Mouse (Mus musculus) stomach, embryonic 15.5 days (tissue): ENCODE data around the gene Plscr4. TPM values are rescaled to one million over a fixed set of nuclear protein-coding genes. Genes with fewer than 3 reads are reported as not detected.

Experiments used
- ATAC-seq: fragments of 200-750 bp; cut with Nextera tagmentation; 2 replicates; pipeline ENCODE4 v1.8.0; 2017; ENCODE audit warnings: low read depth, moderate number of reproducible peaks, moderate TSS enrichment; ENCODE audit not compliant: insufficient read depth, low FRiP score
- H3K27ac ChIP-seq: fragments of 300-500 bp; sonication (generic); 2 replicates; pipeline ENCODE4 v1.5.1; 2015; ENCODE audit warnings: mild to moderate bottlenecking, inconsistent platforms
- H3K27me3 ChIP-seq: fragments of 300-500 bp; sonication (generic); replicated peaks from 2 replicates; pipeline ENCODE4 v1.6.1; 2015; ENCODE audit warnings: inconsistent platforms
- H3K36me3 ChIP-seq: fragments of 300-500 bp; sonication (generic); 2 replicates; pipeline ENCODE4 v1.6.1; 2015; ENCODE audit warnings: inconsistent platforms
- H3K4me1 ChIP-seq: fragments of 300-500 bp; sonication (generic); 2 replicates; pipeline ENCODE4 v1.6.1; 2015; ENCODE audit warnings: inconsistent platforms
- H3K4me2 ChIP-seq: fragments of 300-500 bp; sonication (generic); 2 replicates; pipeline ENCODE4 v1.6.1; 2015; ENCODE audit warnings: mild to moderate bottlenecking, inconsistent platforms
- H3K4me3 ChIP-seq: fragments of 300-500 bp; sonication (generic); replicated peaks from 2 replicates; pipeline ENCODE4 v1.5.1; 2015; ENCODE audit warnings: inconsistent platforms
- H3K9ac ChIP-seq: fragments of 300-500 bp; sonication (generic); 2 replicates; pipeline ENCODE4 v1.6.1; 2015; ENCODE audit warnings: inconsistent platforms
- H3K9me3 ChIP-seq: fragments of 300-500 bp; sonication (generic); 2 replicates; pipeline ENCODE4 v1.6.1; 2016; ENCODE audit warnings: inconsistent platforms
- WGBS: fragments of 180-500 bp; shearing (Covaris S2); methylation state at CpG from one replicate; pipeline ENCODE4 v1.1.7; 2015; 5-methylcytosine and 5-hydroxymethylcytosine counted together
- polyA plus RNA-seq: library from polyadenylated mRNA; unstranded; fragments of >200 nt; fragmentation: Nextera tagmentation; extraction: Ambion mirVana; gene quantifications from 2 replicates; pipeline ENCODE4 v1.2.1, GENCODE M21; 2015

Gene Plscr4
- polyA plus RNA-seq, 1 experiment from 2014 or later: 11.7 TPM

- no peak overlapping the region for H3K4me3 ChIP-seq
- 82% methylated on average over 2 of the region's 2 CpGs for WGBS
- no peaks in the 10 kb centered on the region for H3K9me3 ChIP-seq
- H3K36me3 ChIP-seq: no peaks in the 10 kb centered on the region
- ATAC-seq: no peak
- H3K27me3 ChIP-seq: no peaks in the 10 kb centered on the region
- H3K9ac ChIP-seq: no peak overlapping the region
- H3K4me2 ChIP-seq: no peak overlapping the region
- H3K4me1 ChIP-seq: no peaks in the 10 kb centered on the region
- no peak overlapping the region for H3K27ac ChIP-seq
These were observed 16.0 kb downstream of the Plscr4 start for GRCm38 (mm10) chr9:92473178-92473577.

GRCm38 (mm10) chr9:92474244-92474643, 17.1 kb downstream of the Plscr4 start:
- Histone ChIP-seq H3K4me3 (no peak overlapping the region), H3K9ac (no peak overlapping the region), H3K9me3 (no peaks in the 10 kb centered on the region), H3K27me3 (no peaks in the 10 kb centered on the region), H3K4me2 (no peak overlapping the region), H3K27ac (no peak overlapping the region), H3K36me3 (no peaks in the 10 kb centered on the region), H3K4me1 (no peaks in the 10 kb centered on the region)
- ATAC-seq: no peak
- 54% methylated on average over 1 of the region's 1 CpGs for WGBS

- 54% methylated on average over 2 of the region's 2 CpGs for WGBS
These were observed 24.5 kb downstream of the Plscr4 start for GRCm38 (mm10) chr9:92481663-92482062.

GRCm38 (mm10) chr9:92482551-92482950, 25.4 kb downstream of the Plscr4 start:
- no peak for ATAC-seq
- no peaks in the 10 kb centered on the region for H3K36me3 ChIP-seq
- H3K27me3 ChIP-seq: no peaks in the 10 kb centered on the region
- no peaks in the 10 kb centered on the region for H3K4me1 ChIP-seq
- no peak overlapping the region for H3K27ac ChIP-seq
- no peaks in the 10 kb centered on the region for H3K9me3 ChIP-seq
- WGBS: 87% methylated on average over 4 of the region's 4 CpGs
- no peak overlapping the region for H3K4me2 ChIP-seq
- no peak overlapping the region for H3K4me3 ChIP-seq
- H3K9ac ChIP-seq: no peak overlapping the region

More at GRCm38 (mm10) chr9:92481663-92482062, 24.5 kb downstream of the Plscr4 start:
- no peaks in the 10 kb centered on the region for H3K9me3 ChIP-seq
- no peak overlapping the region for H3K27ac ChIP-seq
- H3K36me3 ChIP-seq: no peaks in the 10 kb centered on the region
- no peak overlapping the region for H3K4me2 ChIP-seq
- no peaks in the 10 kb centered on the region for H3K4me1 ChIP-seq
- no peak for ATAC-seq
- H3K4me3 ChIP-seq: no peak overlapping the region
- no peak overlapping the region for H3K9ac ChIP-seq
- H3K27me3 ChIP-seq: no peaks in the 10 kb centered on the region

GRCm38 (mm10) chr9:92484710-92485267, 27.6 kb downstream of the Plscr4 start:
- Histone ChIP-seq H3K9me3 (no peaks in the 10 kb centered on the region), H3K27me3 (no peaks in the 10 kb centered on the region), H3K9ac (no peak overlapping the region), H3K36me3 (no peaks in the 10 kb centered on the region), H3K4me2 (no peak overlapping the region), H3K4me3 (no peak overlapping the region), H3K27ac (no peak overlapping the region), H3K4me1 (no peaks in the 10 kb centered on the region)
- no peak for ATAC-seq
- WGBS: 81% methylated on average over 7 of the region's 7 CpGs

GRCm38 (mm10) chr9:92489857-92490256, 32.7 kb downstream of the Plscr4 start:
- no peak overlapping the region for H3K9ac ChIP-seq
- H3K27ac ChIP-seq: no peak overlapping the region
- H3K4me2 ChIP-seq: no peak overlapping the region
- no peak for ATAC-seq
- H3K4me1 ChIP-seq: no peaks in the 10 kb centered on the region
- no peaks in the 10 kb centered on the region for H3K9me3 ChIP-seq
- H3K4me3 ChIP-seq: no peak overlapping the region
- no peaks in the 10 kb centered on the region for H3K27me3 ChIP-seq
- no peaks in the 10 kb centered on the region for H3K36me3 ChIP-seq
- WGBS: 84% methylated on average over 7 of the region's 7 CpGs

- Histone ChIP-seq H3K9ac (no peak overlapping the region), H3K27me3 (no peaks in the 10 kb centered on the region), H3K27ac (no peak overlapping the region), H3K4me2 (no peak overlapping the region), H3K9me3 (no peaks in the 10 kb centered on the region), H3K36me3 (no peaks in the 10 kb centered on the region), H3K4me3 (no peak overlapping the region), H3K4me1 (no peaks in the 10 kb centered on the region)
- ATAC-seq: no peak
- 83% methylated on average over 3 of the region's 3 CpGs for WGBS
These were observed 33.1 kb downstream of the Plscr4 start for GRCm38 (mm10) chr9:92490319-92490718.

GRCm38 (mm10) chr9:92491274-92491673, 34.1 kb downstream of the Plscr4 start:
- Histone ChIP-seq H3K4me1 (no peaks in the 10 kb centered on the region), H3K36me3 (no peaks in the 10 kb centered on the region), H3K9me3 (no peaks in the 10 kb centered on the region), H3K4me2 (no peak overlapping the region), H3K27me3 (no peaks in the 10 kb centered on the region), H3K9ac (no peak overlapping the region), H3K27ac (no peak overlapping the region), H3K4me3 (no peak overlapping the region)
- no peak for ATAC-seq
- 67% methylated on average over 2 of the region's 2 CpGs for WGBS

GRCm38 (mm10) chr9:92499710-92500410, 42.7 kb downstream of the Plscr4 start:
- no peak for ATAC-seq
- WGBS: 45% methylated on average over 12 of the region's 12 CpGs
- H3K27ac ChIP-seq: no peak overlapping the region

GRCm38 (mm10) chr9:92504256-92504655, 47.1 kb downstream of the Plscr4 start:
- no peak for ATAC-seq
- H3K4me3 ChIP-seq: no peak overlapping the region
- H3K27ac ChIP-seq: no peak overlapping the region
- H3K36me3 ChIP-seq: no peaks in the 10 kb centered on the region
- H3K27me3 ChIP-seq: no peaks in the 10 kb centered on the region
- no peak overlapping the region for H3K9ac ChIP-seq
- H3K4me1 ChIP-seq: no peaks in the 10 kb centered on the region
- H3K4me2 ChIP-seq: no peak overlapping the region
- no peaks in the 10 kb centered on the region for H3K9me3 ChIP-seq
- WGBS: 33% methylated on average over 3 of the region's 3 CpGs

More at GRCm38 (mm10) chr9:92499710-92500410, 42.7 kb downstream of the Plscr4 start:
- no peak overlapping the region for H3K4me2 ChIP-seq
- H3K4me1 ChIP-seq: no peaks in the 10 kb centered on the region
- no peak overlapping the region for H3K4me3 ChIP-seq
- H3K36me3 ChIP-seq: no peaks in the 10 kb centered on the region
- no peak overlapping the region for H3K9ac ChIP-seq
- no peaks in the 10 kb centered on the region for H3K9me3 ChIP-seq
- H3K27me3 ChIP-seq: no peaks in the 10 kb centered on the region

GRCm38 (mm10) chr9:92504889-92505288, 47.7 kb downstream of the Plscr4 start:
- 43% methylated on average over 1 of the region's 1 CpGs for WGBS
- H3K9ac ChIP-seq: no peak overlapping the region
- no peaks in the 10 kb centered on the region for H3K4me1 ChIP-seq
- H3K4me2 ChIP-seq: no peak overlapping the region
- H3K27me3 ChIP-seq: no peaks in the 10 kb centered on the region
- no peaks in the 10 kb centered on the region for H3K36me3 ChIP-seq
- no peak for ATAC-seq
- no peak overlapping the region for H3K27ac ChIP-seq
- no peak overlapping the region for H3K4me3 ChIP-seq
- no peaks in the 10 kb centered on the region for H3K9me3 ChIP-seq

GRCm38 (mm10) chr9:92511696-92512095, 54.5 kb downstream of the Plscr4 start:
- no peak overlapping the region for H3K27ac ChIP-seq
- H3K36me3 ChIP-seq: no peaks in the 10 kb centered on the region
- ATAC-seq: no peak
- no peak overlapping the region for H3K4me2 ChIP-seq
- no peaks in the 10 kb centered on the region for H3K4me1 ChIP-seq
- H3K4me3 ChIP-seq: no peak overlapping the region
- no peak overlapping the region for H3K9ac ChIP-seq
- H3K27me3 ChIP-seq: no peaks in the 10 kb centered on the region
- no peaks in the 10 kb centered on the region for H3K9me3 ChIP-seq
